Mouse (Mus musculus) urinary bladder, adult 18-20 months (tissue): Measurements from ENCODE around the gene Rundc3a.
"Not testable (repeated sequence)": the region's sequence is repeated elsewhere in the genome, so short reads cannot be mapped to it uniquely, and the experiment has no call there.

Experiments
- DNase-seq, 2 experiments: peaks; one replicate each; pipeline ENCODE4 v3.0.0; 2022; ENCODE audit warnings: low spot score in 2 of 2, mixed read lengths in 2 of 2

Gene Rundc3a

GRCm38 (mm10) chr11:102367504-102368280, 25.5 kb upstream of the Rundc3a start:
- no peak for DNase-seq

DNA sequence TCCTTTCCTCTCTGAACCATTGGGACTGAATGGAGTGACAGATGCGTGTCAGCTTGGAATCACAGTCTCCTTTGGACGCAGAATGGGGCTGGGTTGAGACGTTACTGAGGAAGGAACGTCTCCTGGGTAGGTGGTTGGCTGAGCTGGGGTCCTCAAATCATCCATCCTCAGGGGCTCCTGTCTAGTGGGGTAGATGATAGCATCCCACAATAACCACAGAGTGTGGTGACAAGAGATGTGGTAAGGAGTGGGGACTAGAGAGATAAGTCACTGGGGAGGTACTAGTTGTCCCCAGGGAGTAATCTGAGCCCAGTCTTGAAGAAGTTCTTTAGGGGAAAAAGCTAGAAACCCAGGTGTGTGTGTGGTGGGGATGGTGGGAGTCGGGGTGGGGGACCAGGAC, 24.9 kb upstream of the Rundc3a start:
- DNase-seq, result no peak

DNA sequence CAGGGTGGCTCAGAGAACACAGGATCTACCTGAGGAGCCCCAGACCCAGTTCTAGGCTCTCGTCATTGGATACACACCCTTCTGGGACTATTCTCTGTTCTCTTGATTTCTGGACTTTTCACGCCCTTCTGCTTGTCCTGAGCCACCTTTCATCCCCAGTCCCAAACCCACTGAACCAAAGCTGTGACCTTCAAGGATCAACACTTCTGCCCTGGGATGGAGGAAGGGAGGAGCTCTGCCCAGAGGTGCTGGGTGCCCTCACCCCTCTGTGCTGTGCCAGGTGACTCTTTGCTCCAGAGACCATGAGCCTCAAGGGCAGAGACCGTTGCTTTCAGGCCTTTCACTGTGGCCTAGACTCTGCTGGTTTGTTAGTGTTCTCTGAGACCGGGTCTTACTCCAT, 23.9 kb upstream of the Rundc3a start:
- DNase-seq, result no peak

GRCm38 (mm10) chr11:102370285-102370684, 22.9 kb upstream of the Rundc3a start:
- no peak for DNase-seq

DNA sequence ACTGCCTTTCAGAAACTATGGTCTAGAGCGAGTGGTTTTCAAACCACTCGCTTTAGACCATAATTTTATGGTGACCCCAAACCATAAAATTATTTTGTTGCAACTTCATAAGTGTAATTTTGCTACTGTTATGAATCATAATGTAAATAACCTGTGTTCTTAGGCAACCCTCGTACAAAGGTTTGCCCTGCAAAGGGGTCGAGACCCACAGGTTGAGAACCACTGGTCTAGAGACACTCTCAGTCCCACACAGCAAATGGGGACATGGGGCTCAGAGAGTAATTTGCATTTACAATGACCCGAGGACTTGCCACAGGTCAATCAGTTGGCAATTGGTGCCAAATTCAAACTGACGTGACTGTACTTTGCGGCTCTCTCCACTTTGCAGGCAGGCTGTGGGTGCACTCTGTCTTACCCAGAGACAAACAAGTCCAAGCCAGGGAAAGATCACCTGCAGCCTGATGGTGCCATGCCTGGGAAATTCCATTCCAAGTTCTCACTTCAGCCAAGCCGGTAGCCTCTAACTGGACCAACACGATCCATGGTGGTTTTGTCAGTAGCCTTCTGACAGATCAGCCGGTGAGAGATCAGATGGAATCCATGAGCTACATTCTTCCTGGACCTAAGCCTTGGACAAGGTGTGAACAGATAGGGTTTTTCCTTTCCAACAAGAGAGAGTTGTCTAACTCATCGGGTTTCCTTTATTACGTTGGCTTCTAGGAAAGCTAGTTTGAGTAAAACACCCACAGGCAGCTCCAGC, 21.1 kb upstream of the Rundc3a start:
- no peak for DNase-seq

DNA sequence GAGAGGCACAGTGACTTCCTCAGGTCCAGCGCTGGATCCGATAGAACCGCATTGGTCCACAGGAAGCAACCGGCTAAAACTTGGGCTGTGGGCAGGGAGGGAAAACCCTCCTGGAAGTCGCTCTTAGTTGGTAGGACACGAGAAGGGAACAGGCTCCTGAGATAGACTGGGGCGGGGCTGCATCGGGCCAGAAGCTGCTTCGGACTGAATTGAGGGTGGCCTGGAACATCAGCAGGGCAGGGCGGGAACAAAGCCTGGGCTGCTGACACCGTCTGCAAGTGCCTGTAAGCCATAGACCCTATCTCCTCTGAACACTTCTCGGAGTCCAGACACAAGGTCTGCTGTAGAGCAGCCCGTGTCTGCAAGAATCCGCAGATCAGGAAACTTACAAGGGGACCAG, 20.3 kb upstream of the Rundc3a start:
- DNase-seq, result no peak

- DNase-seq, result no peak
These were observed 19.6 kb upstream of the Rundc3a start for GRCm38 (mm10) chr11:102373646-102374045.

GRCm38 (mm10) chr11:102374108-102374725, 19.0 kb upstream of the Rundc3a start:
- DNase-seq, result no peak

DNA sequence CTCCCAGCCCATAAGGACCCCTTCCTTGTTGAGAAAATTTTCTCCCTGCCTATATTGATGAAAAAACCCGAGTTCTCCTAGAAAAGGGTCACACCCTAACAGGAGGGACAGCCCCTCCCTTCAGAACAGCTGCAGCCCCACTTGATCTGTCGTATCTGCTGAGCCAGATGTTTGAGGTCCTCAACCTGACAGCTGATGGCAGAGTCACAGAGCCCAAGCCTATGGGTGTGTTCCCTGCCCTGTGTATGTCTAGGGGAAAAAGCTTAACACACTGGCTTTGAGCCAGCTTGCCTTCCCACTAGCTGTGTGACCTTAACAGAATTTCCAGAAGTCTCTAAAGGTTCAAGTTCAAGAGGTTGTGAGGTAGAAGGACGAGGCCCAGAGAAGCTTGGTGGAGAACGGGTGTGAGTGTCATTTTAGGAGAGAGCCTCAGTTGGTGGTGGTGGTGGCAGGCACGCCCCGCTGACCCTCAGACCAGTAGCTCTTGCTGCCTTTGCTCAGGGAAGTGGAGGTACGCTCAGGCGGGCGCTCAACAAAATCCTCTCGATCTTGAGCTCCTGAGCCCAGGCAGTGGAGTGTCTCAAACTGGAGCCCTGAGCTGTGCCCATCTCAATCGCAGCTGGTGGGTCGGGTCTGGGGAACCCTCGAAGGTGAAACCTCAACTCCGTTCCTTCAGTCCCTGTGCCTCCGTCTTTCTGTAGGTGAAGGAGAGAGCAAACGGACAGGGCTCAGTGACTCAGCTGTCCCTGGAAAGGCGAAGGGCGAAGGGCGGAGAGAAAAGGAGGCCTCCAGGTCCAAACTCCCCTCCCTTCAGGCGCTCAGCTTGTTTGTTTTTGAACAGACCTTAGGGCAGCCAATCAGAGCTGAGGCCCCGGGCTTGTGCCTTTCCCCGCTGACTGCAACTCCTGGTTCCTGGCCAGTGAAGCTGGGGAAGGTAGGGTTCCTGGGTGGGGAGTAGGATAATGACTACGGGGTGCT, 17.7 kb upstream of the Rundc3a start:
- DNase-seq, result peak; percentile 49 to 66

DNA sequence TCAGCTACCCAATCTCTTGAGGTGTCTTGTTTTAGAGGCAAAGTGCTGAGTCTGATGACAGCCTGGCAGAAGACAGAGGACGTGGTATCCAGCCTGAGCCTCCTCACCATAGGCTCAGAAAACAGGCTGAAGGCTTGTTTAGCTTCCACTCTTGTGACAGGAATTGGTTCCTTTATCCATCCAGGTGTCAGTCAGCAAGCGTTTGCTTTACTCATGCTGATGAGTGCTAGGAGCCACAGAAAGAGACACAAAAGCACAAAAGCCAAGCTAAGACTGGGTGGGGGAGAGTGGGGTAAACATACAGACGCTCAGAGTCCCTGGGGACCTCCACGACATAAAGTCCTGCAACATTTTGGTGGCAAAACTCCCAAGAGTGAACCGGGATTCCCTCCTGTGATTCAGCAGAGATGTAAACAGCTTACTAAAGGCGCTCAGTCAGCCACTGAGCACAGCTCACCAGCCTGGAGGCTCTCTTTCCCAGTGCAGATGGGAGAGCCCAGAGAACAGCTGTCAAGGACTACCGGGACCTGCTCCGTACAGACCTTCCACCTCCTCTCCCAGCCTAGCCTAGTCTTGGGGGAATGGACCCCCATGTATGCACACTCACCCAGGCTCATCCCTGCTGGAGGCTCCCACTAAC, 16.9 kb upstream of the Rundc3a start:
- DNase-seq, result no peak

DNA sequence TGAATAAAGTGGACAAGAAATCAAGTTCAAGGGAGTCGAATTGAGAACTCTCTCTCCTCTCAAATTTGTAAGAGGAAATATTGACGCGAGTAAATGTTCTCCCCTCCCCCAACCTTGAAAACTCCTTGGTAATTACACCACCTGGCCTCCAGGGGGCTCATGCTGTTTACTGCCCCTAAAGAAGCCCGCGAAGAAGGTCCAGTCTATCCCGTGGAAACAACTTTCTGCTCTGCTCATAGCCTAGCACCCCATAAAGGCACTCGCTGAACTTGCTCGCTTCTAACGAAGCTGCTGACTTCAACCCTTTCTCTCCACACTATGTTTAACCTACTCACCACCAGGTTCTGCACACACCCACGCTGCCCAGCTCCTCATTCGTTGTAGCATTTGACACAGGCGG, 16.0 kb upstream of the Rundc3a start:
- DNase-seq, result no peak

DNA sequence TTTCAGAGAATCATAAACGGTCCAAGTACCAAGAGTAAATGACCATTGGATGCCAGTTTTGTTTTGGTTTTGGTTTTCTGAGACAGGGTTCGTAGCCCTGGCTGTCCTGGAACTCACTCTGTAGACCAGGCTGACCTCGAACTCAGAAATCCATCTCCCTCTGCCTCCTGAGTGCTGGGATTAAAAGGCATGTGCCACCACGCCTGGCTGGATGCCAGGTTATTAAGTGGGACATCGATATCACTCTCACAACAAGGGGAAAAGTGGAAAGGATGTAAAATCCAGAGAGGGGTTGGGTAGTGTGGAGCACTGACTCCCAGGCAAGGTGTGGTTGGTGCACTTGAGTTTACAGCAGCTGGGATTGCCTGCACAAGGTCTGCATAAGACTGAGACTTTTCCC, 13.1 kb upstream of the Rundc3a start:
- no peak for DNase-seq

GRCm38 (mm10) chr11:102381341-102382100, 11.7 kb upstream of the Rundc3a start:
- DNase-seq, result no peak

GRCm38 (mm10) chr11:102382794-102383193, 10.4 kb upstream of the Rundc3a start:
- no peak for DNase-seq

GRCm38 (mm10) chr11:102383365-102384136, 9.7 kb upstream of the Rundc3a start:
- no peak for DNase-seq

DNA sequence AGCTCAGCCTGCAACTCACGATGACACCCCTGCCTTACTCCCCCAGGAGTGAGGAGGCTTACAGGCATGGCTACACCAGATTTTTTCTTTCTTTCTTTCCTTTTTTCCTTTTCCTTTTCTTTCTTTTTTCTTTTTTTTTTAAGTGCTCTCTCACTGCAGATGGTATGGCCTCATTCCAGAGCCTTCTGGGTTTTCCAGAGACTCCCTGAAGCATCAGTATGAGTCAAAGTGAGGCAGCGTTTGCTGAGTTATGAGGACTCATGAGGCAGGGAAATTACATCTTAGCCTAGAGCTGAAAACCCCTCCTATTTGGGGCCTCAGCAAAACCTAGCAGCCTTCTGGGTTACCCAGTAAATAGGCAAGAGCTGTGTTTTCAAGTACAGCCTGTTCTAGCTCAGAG, 8.8 kb upstream of the Rundc3a start:
- DNase-seq, result no peak

- DNase-seq, result no peak
These were observed 8.1 kb upstream of the Rundc3a start for GRCm38 (mm10) chr11:102385075-102385474.

- DNase-seq, result no peak
These were observed 7.1 kb upstream of the Rundc3a start for GRCm38 (mm10) chr11:102386121-102386520.

- not testable (repeated sequence) for DNase-seq
These were observed 3.8 kb upstream of the Rundc3a start for GRCm38 (mm10) chr11:102389436-102389835.
